Mouse (Mus musculus) ES-E14 (cell line): ENCODE data around the gene Pspn.

Source experiments
- CHD2 ChIP-seq: IDR thresholded peaks from 2 replicates; pipeline ENCODE4 v1.6.1; 2014; ENCODE audit warnings: mild to moderate bottlenecking, low read depth, low read length, inconsistent platforms
- MAFK ChIP-seq: IDR thresholded peaks from 2 replicates; pipeline ENCODE4 v1.6.1; 2014; ENCODE audit warnings: mild to moderate bottlenecking, low read depth, low read length, inconsistent platforms; ENCODE audit not compliant: insufficient read depth
- ZNF384 ChIP-seq: IDR thresholded peaks from 2 replicates; pipeline ENCODE4 v1.6.1; 2012; ENCODE audit warnings: low read depth, low read length, inconsistent platforms

DNA sequence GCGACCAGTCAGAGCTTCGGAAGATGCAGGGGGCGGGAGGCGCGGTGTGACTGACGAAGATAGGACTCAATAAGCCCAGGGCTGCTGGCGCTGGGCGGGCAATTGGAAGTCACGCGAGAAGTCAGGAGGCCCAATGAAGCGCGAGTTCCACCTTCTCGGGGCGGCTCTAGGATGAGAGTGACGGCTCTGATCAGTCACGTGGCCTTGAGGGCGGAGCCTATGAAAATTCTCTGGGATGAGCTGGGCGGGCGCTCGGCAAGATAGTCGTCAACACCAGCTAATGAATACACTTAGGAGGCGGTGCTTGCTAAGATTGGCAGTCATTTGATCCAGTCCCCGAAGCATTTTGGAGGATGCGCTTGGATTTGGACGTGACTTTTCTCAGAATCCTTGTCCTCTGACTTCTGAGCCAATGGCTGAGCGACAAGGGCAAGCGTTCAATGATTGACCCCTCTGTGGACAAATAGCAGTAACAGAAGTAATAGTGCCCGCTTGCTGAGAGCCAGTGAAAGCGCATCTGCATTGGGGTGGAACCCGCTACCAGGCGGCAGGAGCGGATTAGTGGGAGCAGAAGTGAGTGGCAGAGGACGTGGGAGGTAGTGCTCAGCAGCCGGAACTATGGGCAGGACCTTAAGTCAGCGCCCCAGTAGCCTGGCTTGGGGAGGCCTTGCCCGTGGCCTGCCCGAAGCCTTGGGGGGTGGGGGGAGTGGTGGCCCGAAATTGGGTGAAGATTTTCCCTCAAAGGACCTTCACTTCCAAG, 32.0 kb upstream of the Pspn start:
- TF ChIP-seq ZNF384 (no peak), CHD2 (peak; percentile 97), MAFK (no peak)
